Mouse (Mus musculus): ENCODE results near the gene Cgnl1.

Cgnl1 gene

DNA sequence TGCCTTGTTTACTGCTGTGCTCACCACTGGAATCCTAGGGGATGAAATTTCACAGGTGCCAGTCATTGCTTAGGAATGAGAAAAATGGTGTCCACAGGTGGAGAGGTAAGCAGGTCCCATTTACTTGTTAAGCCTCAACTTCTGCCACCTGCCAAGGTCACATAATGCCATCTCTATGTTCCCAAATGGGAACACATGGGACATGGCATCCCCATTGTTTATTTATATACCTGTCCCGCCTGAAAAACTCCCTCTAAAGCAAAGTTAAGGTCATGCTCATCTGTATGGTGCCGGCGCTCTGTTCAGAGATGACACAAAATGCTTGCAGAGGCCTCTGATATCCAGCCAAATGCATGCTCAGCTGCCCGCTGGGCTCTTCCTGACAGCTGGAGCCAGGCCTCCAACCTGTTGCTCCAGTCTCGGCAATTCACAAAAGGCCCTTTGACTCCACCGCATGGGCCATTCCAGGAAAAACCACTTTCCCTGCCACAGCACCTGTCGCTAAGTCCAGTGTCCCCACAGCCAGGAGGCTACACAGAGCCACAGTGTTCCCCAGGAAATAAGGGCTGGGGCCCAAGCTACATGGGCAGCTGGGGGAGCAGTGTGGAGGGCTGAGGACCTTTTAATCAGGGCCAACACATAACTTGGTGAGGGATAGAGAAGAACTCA lies 192.4 kb downstream of the Cgnl1 start:
- DNase-seq (ENCODE audit: low spot score) = no peak
